Comparison of ENCODE assay signal across 8 mouse cellular contexts in genomic region chr1:40789666-40790233, GRCm38 (mm10). TPM values are rescaled to one million over a fixed set of nuclear protein-coding genes. Genes with fewer than 3 reads are reported as not detected.
DNase-seq lines count a peak whose midpoint lies in the region; ATAC-seq and TF ChIP-seq lines count a peak whose summit lies in the region.

No protein-coding gene starts in this region.

- peak overlapping the region; percentile 77 for H3K4me3 ChIP-seq in erythroblast, embryonic 14.5 days (replicated peaks)
- H3K4me3 ChIP-seq in heart, embryonic 16.5 days (ENCODE audit: low read length), result peak overlapping the region; percentile 82
- peak overlapping the region; percentile 73 for H3K4me3 ChIP-seq in liver, embryonic 11.5 days (ENCODE audit: low read depth, low read length)
- H3K4me3 ChIP-seq in stomach, postnatal 0 days (ENCODE audit: low read depth, low read length), result peak overlapping the region; percentile 73

- WGBS in heart, embryonic 16.5 days, result 38% methylated on average over 5 of the region's 5 CpGs
- WGBS in liver, embryonic 11.5 days, result 49% methylated on average over 5 of the region's 5 CpGs
- WGBS in stomach, postnatal 0 days, result 30% methylated on average over 5 of the region's 5 CpGs

- H3K9ac ChIP-seq in heart, embryonic 16.5 days (ENCODE audit: low read length), result peak overlapping the region; percentile 76
- peak overlapping the region; percentile 69 for H3K9ac ChIP-seq in liver, embryonic 11.5 days (ENCODE audit: low read depth, low read length)
- H3K9ac ChIP-seq in stomach, postnatal 0 days (ENCODE audit: low read length), result peak overlapping the region; percentile 66

- H3K36me3 ChIP-seq in erythroblast, embryonic 14.5 days (ENCODE audit: control insufficient read depth), result no peaks in the 10 kb centered on the region
- H3K36me3 ChIP-seq in heart, embryonic 16.5 days (ENCODE audit: control insufficient read depth, insufficient read depth), result no peaks in the 10 kb centered on the region
- H3K36me3 ChIP-seq in liver, embryonic 11.5 days (ENCODE audit: control insufficient read depth, insufficient read depth, low read length), result no peaks in the 10 kb centered on the region
- no peaks in the 10 kb centered on the region; the same call in 1 of the 2 replicates for H3K36me3 ChIP-seq in stomach, postnatal 0 days (ENCODE audit: control insufficient read depth, insufficient read depth, low read length)

- no peak for TF ChIP-seq CTCF in stomach, postnatal 0 days (IDR thresholded peaks at IDR 0.05; ENCODE audit: low read depth)

- H3K27ac ChIP-seq in heart, embryonic 16.5 days (ENCODE audit: low read length), result peak overlapping the region; percentile 7; the same call in 1 of the 2 replicates
- no peak overlapping the region for H3K27ac ChIP-seq in liver, embryonic 11.5 days (ENCODE audit: low read depth, low read length)
- 0 out of 2 replicates have a peak overlapping the region, but pooled peaks have one; percentile 8 for H3K27ac ChIP-seq in stomach, postnatal 0 days (replicated peaks)

- TF ChIP-seq EP300 in stomach, postnatal 0 days (optimal IDR thresholded peaks at IDR 0.05), result no peak

- no peaks in the 10 kb centered on the region for H3K9me3 ChIP-seq in erythroblast, embryonic 14.5 days (ENCODE audit: control insufficient read depth, low read length)
- H3K9me3 ChIP-seq in heart, embryonic 16.5 days (replicated peaks; ENCODE audit: control insufficient read depth, low read length), result no peaks in the 10 kb centered on the region
- no peaks in the 10 kb centered on the region for H3K9me3 ChIP-seq in liver, embryonic 11.5 days (ENCODE audit: control insufficient read depth, low read length)
- H3K9me3 ChIP-seq in stomach, postnatal 0 days (ENCODE audit: control insufficient read depth, low read length), result no peaks in the 10 kb centered on the region

- peak; percentile 12 for DNase-seq in brain, adult 2 months (ENCODE audit: low read depth, low spot score)
- no peak for DNase-seq in liver, embryonic 11.5 days (ENCODE audit: low spot score)
- DNase-seq in stomach, postnatal 0 days (ENCODE audit: low spot score), result no peak
- DNase-seq in ovary, postnatal 10 days (ENCODE audit: low spot score), result no peak
- no peak for DNase-seq in cerebellum, adult 8-10 months

- no peaks in the 10 kb centered on the region for H3K27me3 ChIP-seq in erythroblast, embryonic 14.5 days (ENCODE audit: control insufficient read depth)
- H3K27me3 ChIP-seq in heart, embryonic 16.5 days (ENCODE audit: control insufficient read depth, insufficient read depth, low read length), result no peaks in the 10 kb centered on the region
- H3K27me3 ChIP-seq in liver, embryonic 11.5 days (replicated peaks; ENCODE audit: control insufficient read depth, insufficient read depth, low read length), result no peaks in the 10 kb centered on the region
- H3K27me3 ChIP-seq in stomach, postnatal 0 days (ENCODE audit: control insufficient read depth, insufficient read depth, low read length), result no peaks in the 10 kb centered on the region

- ATAC-seq in erythroblast, adult 5-6 weeks (replicated peaks; ENCODE audit: low FRiP score, poor library complexity, severe bottlenecking), result no peak
- ATAC-seq in heart, embryonic 16.5 days (replicated peaks; ENCODE audit: extremely low read depth, insufficient read depth, low FRiP score), result no peak
- ATAC-seq in liver, embryonic 11.5 days (replicated peaks; ENCODE audit: low FRiP score), result no peak
- ATAC-seq in stomach, postnatal 0 days (ENCODE audit: low FRiP score, low TSS enrichment), result no peak

- peaks cover 16% of the 10 kb centered on the region for H3K4me1 ChIP-seq in erythroblast, embryonic 14.5 days (ENCODE audit: control insufficient read depth)
- H3K4me1 ChIP-seq in heart, embryonic 16.5 days (ENCODE audit: control insufficient read depth, insufficient read depth, low read length), result peaks cover 9% of the 10 kb centered on the region
- H3K4me1 ChIP-seq in liver, embryonic 11.5 days (replicated peaks; ENCODE audit: control insufficient read depth, insufficient read depth, low read length), result peaks cover 4% of the 10 kb centered on the region
- no peaks in the 10 kb centered on the region for H3K4me1 ChIP-seq in stomach, postnatal 0 days (replicated peaks; ENCODE audit: control insufficient read depth, insufficient read depth)

- peak overlapping the region; percentile 91 for H3K4me2 ChIP-seq in heart, embryonic 16.5 days (ENCODE audit: low read depth, low read length)
- H3K4me2 ChIP-seq in liver, embryonic 11.5 days, result peak overlapping the region; percentile 74
- peak overlapping the region; percentile 82 for H3K4me2 ChIP-seq in stomach, postnatal 0 days (replicated peaks; ENCODE audit: low read depth)

RNA-seq across cellular contexts. Expression of gene Mfsd9, which starts 0.7 kb away (rescaled TPM):
- 0.02 and 0.04 TPM in 2 replicates for polyA plus RNA-seq in erythroblast, embryonic 14.5 days (2012)
- 0.63 TPM in 1 of 2 replicates, not detected in the other for total RNA-seq in erythroblast, adult 5-6 weeks (2015; ENCODE audit: low replicate concordance)
- 1.5 and 2.6 TPM in 2 replicates for total RNA-seq in erythroblast, adult 5-6 weeks (2017; ENCODE audit: low replicate concordance)
- 1.6 and 1.7 TPM in 2 replicates for polyA plus RNA-seq in heart, embryonic 16.5 days (2015; fragmentation: Nextera tagmentation; extraction: Ambion mirVana)
- 1.9 and 2.1 TPM in 2 replicates for polyA plus RNA-seq in liver, embryonic 11.5 days (2014; fragmentation: Nextera tagmentation; extraction: Ambion mirVana)
- polyA plus RNA-seq in stomach, postnatal 0 days (2015; fragmentation: Nextera tagmentation; extraction: Ambion mirVana), result 3.9 and 4.2 TPM in 2 replicates

RNA-seq across cellular contexts. Expression of gene Tmem182, which starts 15.7 kb away (rescaled TPM):
- not detected in 2 replicates for polyA plus RNA-seq in erythroblast, embryonic 14.5 days (2012)
- total RNA-seq in erythroblast, adult 5-6 weeks (2015; ENCODE audit: low replicate concordance), result not detected in 2 replicates
- 0.85 TPM in 1 of 2 replicates, not detected in the other for total RNA-seq in erythroblast, adult 5-6 weeks (2017; ENCODE audit: low replicate concordance)
- polyA plus RNA-seq in heart, embryonic 16.5 days (2015; fragmentation: Nextera tagmentation; extraction: Ambion mirVana), result 49.7 and 58.2 TPM in 2 replicates
- 0.22 TPM in 1 of 2 replicates, not detected in the other for polyA plus RNA-seq in liver, embryonic 11.5 days (2014; fragmentation: Nextera tagmentation; extraction: Ambion mirVana)
- 0.17 and 0.23 TPM in 2 replicates for polyA plus RNA-seq in stomach, postnatal 0 days (2015; fragmentation: Nextera tagmentation; extraction: Ambion mirVana)

Comparison
In these comparisons a context has a peak if more than half of its experiments do, and no peak if none do; other contexts are left out.
1. RNA of gene Tmem182, which starts 15.7 kb away (polyA plus RNA-seq): 49.7 to 58.2 TPM in heart, embryonic 16.5 days; 0.22 TPM in liver, embryonic 11.5 days, 0.17 to 0.23 TPM in stomach, postnatal 0 days and not detected in erythroblast, embryonic 14.5 days; every median in the first group is over 10 times any median in the second.
2. Peak in every context shown above with its lines, with median percentiles within 50 percentile points of each other: H3K4me3 ChIP-seq, H3K4me2 ChIP-seq and H3K9ac ChIP-seq.